Mouse (Mus musculus) cerebellum, postnatal 14 days (tissue): ENCODE measurements around the gene Zdhhc14.

Experiments used
- DNase-seq, 2 experiments: peaks; one replicate each; pipeline ENCODE4 v3.0.0; 2021; ENCODE audit warnings: mixed read lengths in 2 of 2

Zdhhc14 gene

DNA sequence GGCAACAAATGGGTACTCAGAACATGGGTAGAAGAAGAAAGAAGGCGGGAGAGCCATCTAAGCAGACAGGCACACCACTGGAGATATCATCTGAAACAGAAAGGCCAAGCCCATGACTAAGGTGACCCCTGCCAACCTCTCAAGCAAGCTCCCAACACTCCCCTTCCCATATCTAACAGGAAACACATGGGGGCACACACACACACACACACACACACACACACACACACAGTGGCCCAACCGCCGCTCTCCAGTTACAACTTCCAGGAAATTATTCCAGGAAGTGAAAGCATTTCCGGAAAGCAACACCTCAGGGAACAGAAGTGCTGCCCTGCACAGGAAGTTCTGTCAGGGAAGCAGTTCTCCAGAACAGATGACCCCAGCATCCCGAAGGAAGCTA lies 301.9 kb downstream of the Zdhhc14 start:
- no peak for DNase-seq

DNA sequence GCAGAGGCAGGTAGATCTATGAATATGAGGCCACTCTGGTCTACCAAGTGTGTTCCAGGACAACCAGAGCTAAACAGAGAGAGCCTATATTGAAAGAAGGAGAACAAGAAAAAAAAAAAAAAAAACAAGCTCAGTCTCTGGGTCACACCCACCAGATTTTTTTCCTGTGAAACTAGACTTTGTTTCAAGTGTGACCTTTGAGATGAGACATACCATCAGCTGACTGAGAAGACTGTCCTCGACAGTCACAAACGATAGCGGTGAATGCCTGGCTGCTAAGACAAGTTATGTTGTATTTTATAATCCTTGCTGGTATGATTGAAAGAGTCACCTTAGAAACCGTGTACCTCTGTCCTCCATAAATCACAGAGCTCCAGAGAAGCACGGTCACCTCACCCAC lies 303.0 kb downstream of the Zdhhc14 start:
- no peak for DNase-seq

DNA sequence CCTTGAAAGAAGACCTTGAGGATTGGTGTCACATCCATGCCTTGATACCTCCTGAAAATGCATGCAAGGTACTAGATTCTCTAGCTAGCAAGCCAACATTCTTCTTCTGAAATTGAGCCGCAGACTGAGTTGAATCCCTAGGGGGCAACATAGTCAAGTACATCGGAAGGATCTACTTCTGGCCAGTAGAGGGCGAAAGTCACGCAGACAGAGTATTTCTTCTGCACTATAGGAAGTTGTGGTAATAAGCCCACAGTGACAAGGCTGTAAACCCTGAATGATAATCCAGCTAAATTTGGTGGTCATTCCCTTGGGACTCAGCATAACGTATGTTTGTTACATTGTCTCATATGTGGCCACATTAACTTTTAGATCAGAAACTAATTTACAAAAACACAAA lies 303.5 kb downstream of the Zdhhc14 start:
- peak; percentile 79 to 82 for DNase-seq

DNA sequence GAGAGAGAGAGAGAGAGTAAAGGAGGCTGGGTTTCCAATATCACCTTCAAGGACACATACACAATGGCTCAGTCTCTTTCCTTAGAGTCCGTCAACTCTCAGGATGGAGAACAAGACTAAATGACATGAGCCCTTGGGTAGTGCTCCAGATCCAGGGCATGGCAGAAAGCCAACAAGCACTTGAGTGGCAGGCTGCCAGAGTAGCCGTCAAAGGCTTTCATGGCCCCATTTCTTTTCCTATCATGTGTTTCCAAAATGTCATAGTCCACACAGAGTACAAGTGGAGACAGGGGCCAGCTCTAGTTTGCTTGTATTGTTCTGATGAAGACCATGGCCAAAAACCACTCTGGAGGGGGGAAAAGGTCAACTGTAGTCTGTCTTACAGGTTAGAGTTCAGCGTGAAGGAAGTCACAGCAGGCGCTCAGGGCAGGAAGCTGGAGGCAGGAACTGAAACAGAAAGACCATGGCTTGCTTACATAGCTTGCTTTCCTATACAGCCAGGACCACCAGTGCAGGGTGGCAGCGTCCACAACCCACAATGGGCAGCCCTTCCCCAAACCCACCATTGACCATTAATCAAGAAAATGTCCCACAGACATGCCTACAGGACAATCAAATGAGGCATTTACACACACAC lies 304.9 kb downstream of the Zdhhc14 start:
- DNase-seq, result peak; percentile 50 to 65

DNA sequence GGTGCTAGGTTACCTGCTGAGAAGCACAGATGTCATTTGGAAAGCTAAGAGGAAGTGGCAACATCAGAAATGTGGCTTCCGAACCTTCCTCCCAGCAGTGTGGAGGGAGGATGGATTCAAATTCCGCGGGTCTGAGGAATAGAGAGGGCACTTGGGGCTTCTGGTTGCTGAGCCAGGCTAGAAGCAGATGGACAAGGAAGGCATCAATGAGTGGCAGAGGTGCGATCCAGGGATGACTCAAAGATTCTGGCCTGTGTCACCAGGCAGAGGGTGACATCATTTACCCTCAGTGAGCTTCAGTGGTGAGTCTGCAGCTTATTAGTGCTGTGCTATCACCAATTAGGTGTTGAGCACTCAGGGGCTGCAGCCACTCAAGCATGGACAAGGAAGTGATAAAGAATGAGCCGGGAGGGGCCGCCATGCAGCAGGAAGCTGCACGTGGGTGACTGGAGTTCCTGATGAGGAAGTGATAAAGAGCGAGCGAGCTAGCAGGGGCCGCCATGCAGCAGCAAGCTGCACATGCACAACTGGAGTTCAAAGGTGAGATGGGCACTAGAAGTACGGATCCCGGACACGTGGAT lies 306.0 kb downstream of the Zdhhc14 start:
- peak; percentile 38 to 43 for DNase-seq

DNA sequence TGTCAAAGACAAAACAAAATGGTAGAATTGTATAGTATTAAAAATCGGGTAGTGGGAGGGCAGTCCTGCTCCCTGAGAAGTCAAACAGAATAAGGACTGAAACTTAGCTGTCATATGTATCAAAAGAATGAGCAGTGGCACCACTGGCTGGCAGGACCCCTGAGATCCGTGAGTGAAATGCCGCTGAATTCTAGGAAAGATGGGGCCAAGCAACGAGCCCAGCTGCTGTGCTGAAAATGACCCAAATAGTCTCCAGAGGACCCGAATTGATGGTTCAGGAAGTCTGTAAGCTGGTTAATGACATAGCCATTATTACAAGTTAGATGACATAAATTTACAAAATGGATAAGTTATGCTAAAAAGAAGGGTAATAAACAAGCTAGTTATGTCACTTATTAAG lies 306.5 kb downstream of the Zdhhc14 start:
- DNase-seq, result no peak

DNA sequence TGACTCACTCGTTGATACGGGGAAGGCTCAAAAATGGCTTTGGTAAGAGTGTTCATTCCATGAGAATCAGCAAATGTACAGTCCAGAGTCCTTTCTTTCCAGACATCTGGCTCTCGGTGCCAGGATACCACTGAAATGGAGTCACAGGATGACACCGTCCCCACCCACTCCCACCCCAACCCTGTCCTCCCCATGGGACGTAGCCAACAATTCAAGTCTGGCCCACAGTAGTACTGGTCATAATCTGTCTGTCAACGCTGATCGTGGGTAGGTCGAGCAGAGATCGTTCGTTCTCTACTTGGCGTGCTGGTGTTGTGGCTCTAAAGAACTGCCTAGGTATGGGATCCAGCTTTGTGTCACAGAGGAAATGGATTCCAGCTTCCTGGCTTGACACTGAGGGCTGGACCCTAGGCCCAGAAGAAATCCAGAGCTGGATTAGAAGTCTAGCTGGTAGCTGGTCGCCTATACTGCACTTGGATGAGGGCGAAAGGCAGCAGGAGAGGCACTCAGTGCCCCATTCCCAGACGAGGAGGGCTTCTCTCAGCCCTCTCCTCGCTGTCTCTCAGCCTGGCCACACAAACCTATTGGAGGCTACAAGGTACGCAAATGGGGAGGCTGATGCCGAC lies 307.2 kb downstream of the Zdhhc14 start:
- DNase-seq, result no peak

GRCm38 (mm10) chr17:5800254-5800653 lies 307.9 kb downstream of the Zdhhc14 start:
- no peak for DNase-seq

GRCm38 (mm10) chr17:5800824-5801560 lies 308.6 kb downstream of the Zdhhc14 start:
- DNase-seq, result no peak

DNA sequence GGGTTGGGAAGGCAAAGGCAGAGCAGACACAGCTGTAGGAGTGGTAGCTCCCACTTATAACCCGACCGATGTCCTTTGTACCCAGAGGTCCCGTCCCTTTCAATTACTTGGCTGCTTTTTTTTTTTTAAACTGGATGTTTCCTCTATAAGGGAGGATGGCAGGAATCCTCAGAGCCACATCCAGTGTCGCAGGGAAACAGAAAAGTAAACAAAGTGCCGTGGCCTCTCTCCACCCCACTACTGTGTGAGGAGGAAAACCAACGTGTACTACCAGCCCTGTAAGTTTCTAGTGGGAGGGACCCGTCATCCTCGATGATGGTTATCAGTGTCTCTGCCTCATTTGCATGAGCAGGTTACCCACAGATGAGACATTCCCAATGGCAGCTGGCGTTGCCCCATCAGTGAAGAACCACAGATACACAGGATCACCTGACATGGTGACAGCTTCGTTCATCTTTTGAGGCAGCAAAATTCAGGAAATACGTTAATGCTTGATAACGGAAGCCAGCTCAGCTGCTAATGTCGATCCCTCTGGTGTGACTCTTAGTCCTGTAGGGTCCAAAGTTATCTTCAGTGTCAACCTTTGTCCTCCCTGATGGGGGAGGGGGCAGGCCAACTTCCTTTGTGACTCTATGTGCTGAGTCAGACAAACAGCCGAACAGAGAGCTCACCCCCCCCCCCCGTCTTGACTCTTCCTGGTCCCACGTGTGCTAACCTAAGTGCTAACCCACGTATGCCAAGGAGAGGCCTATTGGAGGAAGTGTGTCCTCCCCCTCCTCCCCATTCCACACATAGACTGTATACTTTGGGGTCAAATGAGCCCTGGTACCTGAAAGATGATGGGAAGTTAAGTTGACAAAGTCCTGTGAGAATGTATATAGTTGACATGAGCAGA lies 309.7 kb downstream of the Zdhhc14 start:
- no peak for DNase-seq

- DNase-seq, result no peak
Measured at GRCm38 (mm10) chr17:5802656-5802955, 310.2 kb downstream of the Zdhhc14 start.
